Mouse (Mus musculus) cerebral cortex, adult 2 months (tissue): ENCODE results near the gene 1700025C18Rik.

ENCODE experiments used
- WGBS: fragments of 180-500 bp; shearing (Covaris S2); methylation state at CpG from one replicate; pipeline ENCODE4 v1.1.7; 2018; 5-methylcytosine and 5-hydroxymethylcytosine counted together

1700025C18Rik gene

DNA sequence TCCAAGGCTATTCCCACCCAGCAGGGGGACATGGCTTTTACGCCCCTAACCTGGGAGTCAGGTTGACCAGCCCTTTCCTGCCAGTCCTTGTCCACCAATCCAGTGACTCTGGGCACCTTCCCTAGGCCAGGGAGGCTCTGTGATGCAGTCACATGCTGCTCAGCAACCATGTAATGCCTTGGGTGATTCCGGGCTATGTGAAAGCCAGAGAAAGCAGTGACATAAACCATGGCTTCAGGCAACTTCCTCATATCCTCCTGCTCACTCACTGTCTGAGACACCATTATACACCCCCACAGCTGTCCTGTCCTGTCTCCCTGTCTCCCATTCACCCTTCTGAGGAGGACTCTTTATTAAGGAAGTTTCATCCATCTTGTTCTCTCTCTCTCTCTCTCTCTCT lies at the start of gene 1700025C18Rik:
Gene 1700025C18Rik, minus strand, starts transcription at position 101 of the 400 bp plus-strand sequence.
- 89% methylated on average over 2 of the region's 2 CpGs for WGBS

DNA sequence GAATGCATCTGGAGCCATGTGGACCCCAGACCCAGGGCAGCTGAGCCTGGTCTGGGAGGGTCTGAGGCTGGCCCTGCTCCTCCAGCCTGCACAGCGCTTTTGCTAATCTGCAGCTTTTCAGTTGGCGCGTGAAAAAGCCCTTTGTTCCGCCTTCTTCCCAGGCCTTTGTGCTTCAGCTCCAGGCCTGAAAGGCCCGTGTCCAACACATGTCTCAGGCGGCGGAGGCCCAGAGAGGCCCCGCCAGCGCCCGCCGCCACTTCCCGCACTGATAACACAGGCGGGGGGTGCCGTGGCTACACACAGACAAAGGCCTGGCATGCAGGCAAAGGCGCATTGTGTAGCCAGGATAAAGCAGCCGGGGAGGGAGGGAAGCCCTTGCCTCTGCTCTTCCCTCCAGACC lies 45.5 kb upstream of the 1700025C18Rik start:
- WGBS, result 58% methylated on average over 16 of the region's 16 CpGs

DNA sequence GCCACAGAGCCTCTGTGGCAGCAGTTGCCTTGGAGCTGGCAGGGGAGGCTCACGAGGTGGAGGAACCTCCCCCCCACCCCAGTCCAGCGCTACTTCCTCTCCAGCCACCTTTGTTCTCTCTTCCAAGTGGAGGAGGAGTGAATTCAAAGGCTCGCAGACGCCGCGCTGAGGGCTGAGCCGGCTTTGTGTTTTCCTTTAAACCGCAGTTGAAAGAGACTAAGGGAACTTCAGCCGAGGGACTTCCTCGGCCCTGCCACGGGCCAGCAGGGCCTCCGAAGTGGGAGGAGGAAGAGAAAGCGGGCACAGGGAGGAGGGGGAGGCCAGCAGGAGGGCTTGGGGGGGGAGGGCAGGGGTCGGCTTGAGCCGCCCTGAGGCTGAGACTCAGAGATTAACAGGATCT lies 43.0 kb upstream of the 1700025C18Rik start:
- WGBS, result 42% methylated on average over 15 of the region's 15 CpGs

DNA sequence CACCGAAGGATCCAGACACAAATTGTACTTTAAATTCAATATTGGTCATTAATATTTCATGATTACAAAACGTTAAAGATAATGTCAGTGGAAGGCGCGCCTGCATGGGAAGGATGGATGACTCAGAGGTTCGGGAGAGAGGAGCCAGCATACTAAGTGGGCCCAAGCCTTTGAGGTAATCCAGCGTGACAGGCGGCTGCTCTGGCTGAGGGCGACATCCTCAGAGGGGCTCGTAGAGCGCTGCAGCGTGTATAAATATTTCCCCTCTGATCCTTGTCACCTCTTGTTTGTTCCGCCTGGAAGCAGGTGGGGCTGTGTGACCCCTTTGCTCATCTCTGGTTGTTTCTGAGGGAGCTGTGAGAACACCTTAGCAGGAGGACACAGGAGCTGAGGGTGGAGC lies 40.9 kb upstream of the 1700025C18Rik start:
- 53% methylated on average over 12 of the region's 12 CpGs for WGBS

DNA sequence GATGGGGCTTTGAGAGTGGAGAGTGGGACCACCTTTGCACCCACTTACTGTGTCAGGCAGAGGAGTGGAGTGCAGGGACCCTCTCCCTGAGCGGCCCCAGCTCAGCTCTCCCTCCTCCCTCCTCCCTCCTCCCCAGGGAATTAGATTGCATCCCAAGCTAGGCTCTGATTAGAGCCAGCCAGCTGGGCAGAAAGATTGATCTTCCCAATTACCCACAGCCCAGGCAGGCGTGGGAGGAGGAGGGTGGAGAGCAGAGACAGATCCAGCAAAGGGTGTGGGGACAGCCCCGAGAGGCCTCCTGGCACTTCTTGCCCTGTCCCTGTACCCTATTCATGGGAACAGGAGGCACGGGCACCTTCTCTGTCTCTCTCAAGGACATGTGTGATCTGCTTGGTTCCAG lies 38.6 kb upstream of the 1700025C18Rik start:
- 70% methylated on average over 4 of the region's 4 CpGs for WGBS

DNA sequence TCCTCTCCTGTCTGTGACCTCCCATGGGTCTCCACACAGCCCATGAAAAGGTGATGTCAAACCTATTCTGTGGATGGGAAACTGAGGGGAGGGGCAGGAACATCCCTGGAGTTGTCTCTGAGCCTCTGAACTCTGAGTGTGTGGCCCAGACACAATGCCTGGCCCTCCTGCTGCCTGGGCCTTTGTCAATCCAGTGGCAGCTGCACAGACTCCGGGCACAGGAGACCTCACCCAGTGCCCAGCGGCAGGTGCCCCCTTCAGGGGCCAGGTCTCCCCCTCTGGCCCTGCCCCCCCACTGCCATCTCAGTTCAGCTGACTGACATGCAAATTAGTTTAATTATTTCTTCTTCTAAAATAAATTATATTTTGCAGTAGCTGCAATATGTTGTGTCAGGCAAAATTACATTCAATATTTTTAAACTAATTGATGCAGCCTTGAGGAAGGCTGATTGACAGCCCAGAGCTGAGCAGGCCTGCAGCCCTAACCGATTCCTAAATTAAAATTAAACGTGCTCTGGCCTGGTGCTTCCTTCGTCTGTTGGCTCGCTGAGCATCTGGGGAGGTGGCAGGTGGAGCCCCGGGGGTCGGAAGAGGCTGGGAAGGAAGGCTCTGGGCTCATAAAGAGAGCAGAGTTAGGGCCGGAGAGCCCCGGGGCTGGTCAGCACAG lies 36.5 kb upstream of the 1700025C18Rik start:
- WGBS, result 64% methylated on average over 10 of the region's 10 CpGs

DNA sequence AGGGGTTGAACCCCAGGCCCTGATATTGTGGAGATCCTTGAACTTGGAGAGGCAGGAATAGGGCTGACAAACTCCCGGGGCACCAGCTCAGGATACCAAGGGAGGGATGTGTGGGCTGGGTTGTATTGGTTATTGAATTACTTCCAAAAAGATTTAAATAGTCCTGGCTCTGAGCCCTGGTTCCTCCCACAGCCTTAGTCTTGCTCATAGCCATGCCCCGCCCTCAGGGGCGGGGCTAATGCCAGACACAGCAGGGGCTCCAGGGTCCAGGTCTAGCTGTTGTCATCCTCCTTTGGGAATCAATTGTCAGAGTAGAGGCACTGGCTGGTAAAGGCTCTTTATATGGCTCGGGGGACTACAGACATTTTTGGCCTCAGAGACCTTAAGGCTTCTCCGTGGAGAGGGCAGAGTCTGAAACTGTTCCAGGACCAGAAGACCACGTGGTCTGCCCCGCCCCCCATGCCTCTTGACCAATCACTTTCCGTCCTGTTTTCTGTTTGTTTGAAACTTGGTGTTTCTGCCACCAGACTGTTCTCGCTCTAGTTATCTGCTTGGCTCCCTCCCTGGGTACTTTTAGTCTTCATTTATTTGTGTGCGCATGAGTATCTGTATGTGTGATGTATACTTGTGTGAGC lies 30.8 kb upstream of the 1700025C18Rik start:
- WGBS, result 36% methylated on average over 10 of the region's 10 CpGs

DNA sequence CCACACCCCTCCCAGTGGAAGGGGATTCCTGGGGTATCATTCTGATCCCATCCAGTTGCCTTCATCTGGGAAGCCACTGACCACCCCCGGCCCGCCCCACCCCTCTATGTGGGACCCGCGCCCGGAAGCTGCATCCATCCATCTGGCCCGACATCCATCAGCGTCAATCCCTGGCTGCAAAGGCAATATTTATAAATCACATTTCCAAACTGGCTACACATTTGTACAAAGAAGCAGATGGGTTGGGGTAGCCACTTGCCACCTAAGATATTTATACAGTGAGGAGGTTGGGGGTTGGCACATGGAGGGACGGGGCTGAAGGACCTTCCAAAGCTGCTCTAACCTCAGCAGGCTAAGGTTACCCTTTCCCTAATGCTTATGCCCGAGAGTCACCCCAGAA lies 30.2 kb upstream of the 1700025C18Rik start:
- 51% methylated on average over 9 of the region's 9 CpGs for WGBS

DNA sequence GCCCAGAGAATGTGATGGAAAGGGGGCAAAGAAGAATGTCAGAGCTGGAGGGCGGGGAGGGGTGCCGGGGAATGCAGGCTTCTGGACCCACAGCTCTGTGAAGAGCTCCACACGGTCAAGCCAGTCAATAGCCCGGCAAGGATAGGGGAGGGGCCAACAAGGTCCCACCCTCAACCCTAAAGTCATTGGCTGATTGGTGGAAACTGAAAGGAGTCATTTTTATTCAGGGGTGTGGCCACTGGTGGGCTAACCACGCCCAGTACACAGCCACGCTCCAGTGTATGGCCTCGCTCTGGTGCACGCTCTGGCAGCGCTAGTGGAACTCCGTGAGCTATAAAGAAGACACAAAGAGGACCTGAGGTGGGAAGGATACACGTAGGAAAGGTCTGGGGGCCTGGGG lies 23.2 kb upstream of the 1700025C18Rik start:
- WGBS, result 65% methylated on average over 11 of the region's 11 CpGs

DNA sequence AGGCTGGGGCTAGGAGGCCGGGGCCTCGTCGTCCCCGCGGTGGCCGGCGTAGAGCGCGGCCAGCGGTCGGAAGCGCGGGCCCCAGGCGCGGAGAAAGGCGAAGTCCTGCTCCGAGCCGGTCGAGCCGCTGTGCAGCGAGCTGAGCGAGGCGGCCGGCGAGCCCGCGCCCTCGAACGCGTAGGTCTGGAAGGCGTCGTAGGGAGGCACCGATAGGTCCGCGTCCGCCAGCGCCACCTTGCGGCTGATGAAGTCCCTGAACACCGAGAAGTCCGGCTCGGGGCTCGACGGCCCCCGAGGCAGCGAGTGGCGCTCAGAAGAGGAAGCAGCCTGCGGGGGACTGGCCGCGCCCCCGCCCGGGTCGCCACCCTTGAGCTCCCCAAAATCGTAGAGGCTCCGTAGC lies 21.6 kb upstream of the 1700025C18Rik start:
- WGBS, result 4% methylated on average over 54 of the region's 54 CpGs

DNA sequence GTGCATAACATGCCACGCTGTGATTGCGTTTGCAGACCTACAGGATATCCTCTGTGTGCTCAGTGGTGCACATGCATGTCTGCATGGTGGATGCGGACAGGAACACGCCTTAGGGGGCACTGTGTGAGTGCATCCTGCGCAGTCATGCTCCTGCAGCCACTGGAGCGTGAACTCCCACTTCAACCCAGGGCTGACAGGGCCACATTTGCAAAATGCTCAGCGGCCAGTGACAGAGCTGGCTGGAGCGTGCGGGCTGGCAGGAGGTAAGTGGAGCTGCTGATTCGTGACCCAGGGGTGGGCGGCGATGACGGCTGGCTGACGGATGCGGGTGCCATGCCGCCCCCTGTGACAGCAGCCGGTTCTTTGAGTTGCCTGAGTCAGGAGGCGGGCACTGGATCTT lies 16.0 kb upstream of the 1700025C18Rik start:
- 35% methylated on average over 18 of the region's 18 CpGs for WGBS

DNA sequence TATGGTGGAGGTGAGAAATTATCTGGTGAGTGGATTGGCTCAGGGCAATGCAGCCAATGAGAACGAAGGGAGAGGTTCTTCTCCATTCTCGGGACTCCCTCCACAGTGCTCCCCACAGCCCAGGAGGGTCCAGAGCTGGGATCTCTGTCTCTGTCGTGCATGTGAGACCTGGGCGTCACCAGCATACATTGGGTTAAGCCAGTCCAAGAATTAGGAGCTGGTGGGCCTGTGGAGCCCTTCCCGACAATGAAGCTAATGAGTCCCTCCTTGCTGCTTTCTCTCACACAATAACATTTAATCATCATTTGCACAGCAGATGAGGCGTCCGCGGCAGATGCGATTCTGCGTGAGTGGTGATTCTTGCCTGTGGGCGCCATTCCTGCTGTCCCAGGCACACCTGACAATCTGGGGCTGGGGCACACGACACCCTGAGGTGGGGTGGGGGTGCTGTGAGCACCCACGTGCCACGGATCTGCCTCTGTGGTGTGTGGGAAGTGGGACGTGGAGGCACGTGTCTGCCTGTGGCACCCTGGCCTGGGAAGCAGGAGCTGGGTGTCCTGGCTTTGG lies 15.0 kb upstream of the 1700025C18Rik start:
- 56% methylated on average over 16 of the region's 16 CpGs for WGBS

DNA sequence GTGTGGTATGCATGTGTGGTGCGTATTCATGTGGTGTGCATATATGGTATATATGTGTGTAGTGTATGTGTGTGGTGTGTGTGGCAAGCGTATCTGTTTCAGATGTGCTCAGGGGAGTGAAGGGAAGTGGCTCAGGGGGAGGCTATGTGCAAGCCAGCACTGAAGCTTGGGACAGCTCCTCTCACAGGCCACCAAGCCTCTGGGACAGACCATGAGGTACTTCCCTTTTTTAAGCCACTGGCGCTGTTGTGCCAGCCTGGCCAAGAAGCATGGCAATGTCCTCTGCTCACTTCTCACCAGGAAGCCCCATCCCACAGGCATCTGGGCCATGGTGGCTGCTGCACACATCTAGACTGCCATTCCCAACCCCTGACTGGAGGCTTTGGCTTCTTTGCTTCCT lies 12.4 kb upstream of the 1700025C18Rik start:
- WGBS, result 84% methylated on average over 3 of the region's 3 CpGs

DNA sequence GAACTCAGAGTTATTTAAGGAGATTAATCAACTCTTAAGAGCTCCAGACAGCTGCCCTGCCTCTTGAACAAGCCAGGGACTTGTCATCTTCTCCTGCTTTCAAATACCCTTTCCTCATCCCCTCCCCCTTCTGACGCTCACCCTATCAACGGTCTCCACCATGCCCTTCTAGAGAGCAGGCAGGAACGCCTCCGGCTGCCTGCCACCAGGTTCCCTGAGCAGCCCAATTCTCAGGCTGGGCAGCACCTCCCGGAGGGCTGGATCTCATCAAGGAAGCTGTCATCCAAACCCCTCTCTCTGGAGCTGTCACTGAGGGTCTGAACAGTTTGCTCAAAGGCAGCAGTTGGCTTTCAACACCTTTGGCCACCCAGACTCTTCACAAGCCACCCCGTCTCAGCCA lies 10.2 kb upstream of the 1700025C18Rik start:
- WGBS, result 44% methylated on average over 6 of the region's 6 CpGs

DNA sequence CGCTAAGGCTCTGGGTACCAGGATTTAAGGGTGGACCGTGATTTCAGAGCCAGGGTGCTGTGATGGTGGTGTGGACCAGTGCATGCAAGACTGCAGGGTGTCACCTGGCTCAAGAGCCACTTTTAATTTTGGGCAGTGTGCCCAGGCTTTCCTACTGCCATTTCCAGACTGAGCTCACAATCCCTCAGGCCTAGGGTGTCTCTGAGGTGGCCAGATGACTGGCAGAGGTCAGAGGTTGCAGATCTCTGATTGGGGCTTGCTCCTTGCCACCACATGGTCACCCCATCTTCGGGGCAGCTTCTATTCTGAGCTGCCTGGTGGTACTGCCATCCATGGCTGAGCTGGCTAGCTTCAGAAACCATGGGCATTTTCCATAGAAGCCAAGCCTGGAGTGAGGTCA lies 8.3 kb upstream of the 1700025C18Rik start:
- 83% methylated on average over 3 of the region's 3 CpGs for WGBS

DNA sequence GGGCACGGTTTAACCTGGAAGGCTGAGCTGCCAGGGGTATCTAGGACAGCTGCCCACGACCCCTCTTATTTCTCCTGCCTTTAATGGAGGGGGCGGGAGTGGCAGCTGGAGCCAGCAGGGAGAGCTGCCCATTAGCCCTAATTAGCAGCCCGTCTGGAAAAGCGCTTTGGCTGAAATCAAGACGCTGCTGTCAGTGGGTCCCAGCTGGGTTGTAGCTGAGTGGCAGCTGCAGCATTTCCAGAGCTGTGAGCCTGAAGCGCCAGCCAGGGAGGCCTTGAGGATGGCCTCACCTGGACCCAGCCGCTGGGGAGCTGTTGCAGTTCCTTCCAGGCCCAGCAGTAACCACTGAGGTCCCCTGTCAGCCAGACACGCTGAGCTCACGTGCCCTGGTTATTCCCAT lies 5.8 kb upstream of the 1700025C18Rik start:
- WGBS, result 56% methylated on average over 10 of the region's 10 CpGs

DNA sequence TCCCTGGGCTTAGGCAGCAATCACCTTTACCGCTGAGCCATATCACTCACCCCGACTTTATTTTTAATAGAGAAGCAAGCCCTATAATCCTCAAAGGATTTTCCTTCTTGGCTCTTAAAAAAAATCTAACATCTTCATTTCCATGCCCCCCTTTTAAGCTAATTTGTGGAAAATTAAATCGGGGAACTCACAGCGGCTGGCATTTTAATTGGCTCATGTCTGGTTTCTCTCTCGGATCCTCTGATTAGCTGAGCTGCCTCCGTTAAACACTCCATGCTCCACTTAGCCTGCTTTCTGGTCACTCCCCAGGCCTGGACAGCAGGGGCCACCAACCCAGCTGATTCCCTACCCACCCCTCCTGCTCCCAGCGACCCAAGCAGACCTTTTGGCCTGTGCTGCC lies 1.8 kb upstream of the 1700025C18Rik start:
- WGBS, result 69% methylated on average over 7 of the region's 7 CpGs

DNA sequence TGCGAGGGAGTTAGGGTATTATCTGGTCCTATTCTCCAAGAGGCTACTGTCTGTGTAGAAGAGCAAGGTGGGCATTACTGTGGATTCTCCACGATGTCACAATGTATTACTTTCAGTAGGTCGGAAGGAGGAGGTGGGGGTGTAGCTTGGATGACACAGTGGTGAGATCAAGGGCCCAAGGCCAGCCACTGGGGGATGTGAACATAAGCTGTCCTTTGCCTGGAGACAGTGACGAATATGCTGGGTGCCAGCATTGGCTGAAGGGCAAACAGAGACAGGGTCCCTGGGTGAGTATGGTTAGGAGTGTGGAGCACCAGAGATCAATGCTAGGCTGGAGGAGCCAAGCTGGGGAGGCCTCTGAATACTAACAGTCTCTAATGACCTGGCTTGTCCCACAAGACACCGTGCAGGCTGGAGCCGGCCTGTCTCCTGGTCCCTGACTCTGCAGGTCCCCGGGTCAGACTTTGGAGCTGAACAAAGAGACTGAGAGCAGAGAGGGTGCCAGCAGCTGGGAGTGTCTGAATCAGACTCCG lies 949 bp upstream of the 1700025C18Rik start:
- 71% methylated on average over 8 of the region's 8 CpGs for WGBS

DNA sequence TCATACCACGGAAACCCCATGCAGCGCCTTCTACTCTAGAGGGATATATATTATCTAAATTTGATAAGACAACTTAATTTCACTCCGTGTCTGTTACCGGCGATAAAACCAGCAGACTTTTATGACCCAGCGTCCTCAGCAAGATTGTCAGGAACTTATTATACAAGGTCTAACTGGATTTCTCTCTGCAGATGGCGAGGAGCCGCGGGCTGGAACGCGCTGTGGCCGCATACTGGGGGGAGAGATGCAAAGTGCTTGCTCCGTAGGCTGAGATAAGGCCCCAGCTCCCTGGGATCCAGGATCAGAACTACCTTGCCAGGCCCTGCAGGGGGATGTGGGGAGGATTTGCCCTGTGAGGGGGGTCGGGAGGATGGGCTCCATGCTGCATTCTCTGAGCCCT lies 1.1 kb downstream of the 1700025C18Rik start:
- WGBS, result 64% methylated on average over 14 of the region's 14 CpGs

DNA sequence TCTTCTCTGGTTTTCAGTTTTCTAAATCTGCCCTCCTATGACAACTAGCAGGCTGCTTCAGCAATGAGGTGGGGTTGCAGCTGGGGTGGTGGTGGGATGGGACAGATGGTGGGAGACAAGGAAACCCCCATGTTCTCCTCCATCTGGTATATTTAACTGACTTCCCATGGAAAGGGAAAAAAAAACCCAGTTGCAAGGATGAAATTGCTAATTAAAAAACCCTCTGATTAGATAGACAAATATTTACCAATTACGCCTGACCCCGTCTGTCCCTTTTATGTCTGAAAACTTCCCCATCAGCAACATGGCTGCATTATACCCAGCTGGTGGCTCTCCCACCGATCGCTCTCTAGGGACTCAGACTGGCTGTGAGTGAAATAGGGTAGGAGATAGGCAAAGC lies 3.9 kb downstream of the 1700025C18Rik start:
- WGBS, result 88% methylated on average over 4 of the region's 4 CpGs

DNA sequence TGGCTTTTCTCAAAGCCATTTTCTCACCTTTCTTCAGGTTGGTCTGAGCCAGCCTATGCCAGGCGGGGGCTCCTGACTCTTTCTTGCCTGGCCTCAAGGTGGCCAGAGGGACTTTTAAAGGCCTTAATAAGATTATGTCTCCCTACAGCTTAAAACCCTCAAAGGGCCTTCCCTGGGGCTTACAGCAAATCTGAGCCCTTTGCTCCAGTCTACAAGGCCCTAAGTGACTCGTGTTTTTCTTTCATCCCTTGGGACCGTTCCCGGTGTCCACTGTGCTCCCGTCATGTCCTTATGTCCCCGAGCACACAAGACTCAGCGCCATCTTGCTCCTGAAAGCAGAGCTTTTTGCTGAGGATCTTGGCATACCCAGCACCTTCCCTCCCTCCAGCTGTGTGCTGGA lies 9.3 kb downstream of the 1700025C18Rik start:
- WGBS, result 35% methylated on average over 7 of the region's 7 CpGs

DNA sequence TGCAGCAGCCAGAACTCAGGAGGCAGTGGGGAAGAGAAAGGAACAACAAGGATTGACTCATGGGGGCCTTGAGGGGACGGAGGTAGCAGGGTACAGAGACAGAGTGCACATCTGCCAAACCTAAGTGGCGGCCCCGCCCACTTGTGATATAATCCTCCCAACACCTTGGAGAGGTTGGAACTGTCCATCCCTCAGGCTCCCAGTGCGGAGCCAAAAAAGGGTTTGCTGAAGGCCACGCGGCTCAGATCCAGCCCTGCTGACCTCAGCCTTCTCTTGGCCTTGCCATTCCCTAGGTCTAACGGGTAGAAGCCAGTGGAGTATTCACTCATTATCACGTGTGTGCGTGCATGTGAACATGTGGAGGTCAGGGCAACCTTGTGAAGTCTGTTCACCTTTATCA lies 9.9 kb downstream of the 1700025C18Rik start:
- 63% methylated on average over 9 of the region's 9 CpGs for WGBS

DNA sequence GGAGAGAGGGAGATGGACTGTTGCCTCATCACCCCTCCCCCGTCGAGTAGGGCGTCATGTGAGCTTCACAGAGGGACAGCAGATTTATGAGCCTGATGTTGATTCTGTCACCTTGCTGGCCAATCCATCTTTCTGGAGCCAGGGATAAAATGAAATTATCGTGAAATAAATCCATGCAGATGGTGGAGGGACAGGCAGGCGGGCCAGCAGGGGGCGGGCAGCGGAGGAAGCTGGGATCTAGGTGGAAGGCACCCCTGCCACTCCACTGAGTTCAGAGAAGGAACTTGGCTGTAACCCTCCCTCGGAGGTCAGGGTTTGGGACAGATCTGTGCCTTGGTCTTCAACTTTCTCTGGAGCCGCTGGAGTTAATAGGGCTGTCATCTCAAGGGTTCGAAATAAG lies 11.9 kb downstream of the 1700025C18Rik start:
- 32% methylated on average over 10 of the region's 10 CpGs for WGBS
